Mouse (Mus musculus) limb, embryonic 12.5 days (tissue): Measurements from ENCODE around the gene Cstb. TPM values are rescaled to one million over a fixed set of nuclear protein-coding genes. Genes with fewer than 3 reads are reported as not detected.
"Not testable (repeated sequence)": the region's sequence is repeated elsewhere in the genome, so short reads cannot be mapped to it uniquely, and the experiment has no call there.

Source experiments
- ATAC-seq: fragments of 200-750 bp; cut with Nextera tagmentation; 2 replicates; pipeline ENCODE4 v1.8.0; 2017; ENCODE audit warnings: low read depth, moderate TSS enrichment; ENCODE audit not compliant: insufficient number of reproducible peaks, insufficient read depth, low FRiP score, low TSS enrichment
- H3K27ac ChIP-seq: fragments of 300-500 bp; sonication (generic); 2 replicates; pipeline ENCODE4 v1.5.1; 2016; ENCODE audit warnings: mild to moderate bottlenecking, moderate library complexity
- H3K27me3 ChIP-seq: fragments of 300-500 bp; sonication (generic); 2 replicates; pipeline ENCODE4 v1.6.1; 2016; ENCODE audit warnings: mild to moderate bottlenecking, moderate library complexity
- H3K36me3 ChIP-seq: fragments of 300-500 bp; sonication (generic); 2 replicates; pipeline ENCODE4 v1.6.1; 2016; ENCODE audit warnings: mild to moderate bottlenecking, moderate library complexity
- H3K4me1 ChIP-seq: fragments of 300-500 bp; sonication (generic); replicated peaks from 2 replicates; pipeline ENCODE4 v1.6.1; 2016
- H3K4me2 ChIP-seq: fragments of 300-500 bp; sonication (generic); 2 replicates; pipeline ENCODE4 v1.6.1; 2016; ENCODE audit warnings: mild to moderate bottlenecking, moderate library complexity
- H3K4me3 ChIP-seq: fragments of 300-500 bp; sonication (generic); replicated peaks from 2 replicates; pipeline ENCODE4 v1.5.1; 2016; ENCODE audit warnings: mild to moderate bottlenecking
- H3K9ac ChIP-seq: fragments of 300-500 bp; sonication (generic); replicated peaks from 2 replicates; pipeline ENCODE4 v1.6.1; 2016; ENCODE audit warnings: mild to moderate bottlenecking, moderate library complexity
- H3K9me3 ChIP-seq: fragments of 300-500 bp; sonication (generic); 2 replicates; pipeline ENCODE4 v1.6.1; 2016; ENCODE audit warnings: mild to moderate bottlenecking, moderate library complexity
- WGBS: fragments of 180-500 bp; shearing (Covaris S2); methylation state at CpG from one replicate; pipeline ENCODE4 v1.1.7; 2016; 5-methylcytosine and 5-hydroxymethylcytosine counted together
- polyA plus RNA-seq: library from polyadenylated mRNA; unstranded; fragments of >200 nt; fragmentation: Nextera tagmentation; extraction: Ambion mirVana; gene quantifications from 2 replicates; pipeline ENCODE4 v1.2.1, GENCODE M21; 2016

Gene Cstb
- polyA plus RNA-seq, 1 experiment from 2014 or later, result 204 TPM

DNA sequence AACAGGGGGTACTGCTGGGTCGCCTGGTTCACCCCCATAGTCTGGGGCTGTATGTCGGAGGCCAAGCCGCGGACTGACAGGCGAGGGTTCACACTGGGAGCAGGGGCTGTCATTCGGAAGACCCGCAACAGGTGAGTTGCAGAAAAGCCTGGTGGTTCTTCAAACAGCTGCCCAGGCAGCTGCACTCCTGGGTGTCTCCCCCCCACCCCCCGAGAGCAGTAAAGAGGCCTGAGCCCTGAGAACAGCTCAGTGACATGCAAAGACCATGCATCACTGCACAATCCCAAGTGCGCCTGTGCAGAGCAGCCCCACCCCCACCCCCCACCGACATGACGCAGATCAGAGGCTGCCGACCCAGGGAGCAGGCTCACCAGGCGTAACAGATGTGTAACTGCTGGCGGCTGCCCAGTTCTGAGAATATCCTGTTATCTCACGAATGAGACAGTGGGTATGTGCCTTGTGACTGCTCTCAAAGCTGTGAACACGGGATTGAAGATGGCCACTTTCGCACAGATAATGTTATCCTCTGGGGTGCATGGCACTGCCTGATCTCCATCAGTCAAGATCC is 26.3 kb upstream of the Cstb start:
- H3K9me3 ChIP-seq, result no peaks in the 10 kb centered on the region
- no peak overlapping the region for H3K27ac ChIP-seq
- no peaks in the 10 kb centered on the region for H3K27me3 ChIP-seq
- H3K4me2 ChIP-seq, result no peak overlapping the region
- H3K36me3 ChIP-seq, result peaks cover 58% of the 10 kb centered on the region
- H3K4me1 ChIP-seq, result peaks cover 11% of the 10 kb centered on the region
- 52% methylated on average over 17 of the region's 17 CpGs for WGBS
- no peak overlapping the region; the same call in 1 of the 2 replicates for H3K9ac ChIP-seq
- 0 out of 2 replicates have a peak, but pooled peaks have one; percentile 40 for ATAC-seq
- H3K4me3 ChIP-seq, result no peak overlapping the region

DNA sequence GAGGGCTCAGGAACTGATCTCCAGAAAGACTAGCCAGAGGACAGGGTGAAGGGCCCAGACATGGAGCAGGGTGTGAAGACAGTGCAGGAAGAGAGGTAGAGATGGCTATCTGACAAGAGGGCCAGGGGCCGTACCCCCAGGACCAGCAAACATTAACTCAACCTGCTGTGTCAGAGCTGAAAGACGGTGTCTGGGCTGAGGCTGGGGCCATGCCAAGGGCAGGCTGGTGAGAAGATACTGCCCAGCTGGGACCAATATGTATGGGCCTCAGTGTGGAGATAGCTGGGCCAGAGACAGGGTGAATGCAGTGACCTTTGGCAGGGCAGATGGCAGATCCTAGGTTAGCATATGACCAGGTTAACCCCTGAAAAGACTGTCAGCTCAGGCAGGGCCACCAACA is 24.3 kb upstream of the Cstb start:
- WGBS, result 92% methylated on average over 2 of the region's 2 CpGs
- no peak overlapping the region for H3K4me3 ChIP-seq

DNA sequence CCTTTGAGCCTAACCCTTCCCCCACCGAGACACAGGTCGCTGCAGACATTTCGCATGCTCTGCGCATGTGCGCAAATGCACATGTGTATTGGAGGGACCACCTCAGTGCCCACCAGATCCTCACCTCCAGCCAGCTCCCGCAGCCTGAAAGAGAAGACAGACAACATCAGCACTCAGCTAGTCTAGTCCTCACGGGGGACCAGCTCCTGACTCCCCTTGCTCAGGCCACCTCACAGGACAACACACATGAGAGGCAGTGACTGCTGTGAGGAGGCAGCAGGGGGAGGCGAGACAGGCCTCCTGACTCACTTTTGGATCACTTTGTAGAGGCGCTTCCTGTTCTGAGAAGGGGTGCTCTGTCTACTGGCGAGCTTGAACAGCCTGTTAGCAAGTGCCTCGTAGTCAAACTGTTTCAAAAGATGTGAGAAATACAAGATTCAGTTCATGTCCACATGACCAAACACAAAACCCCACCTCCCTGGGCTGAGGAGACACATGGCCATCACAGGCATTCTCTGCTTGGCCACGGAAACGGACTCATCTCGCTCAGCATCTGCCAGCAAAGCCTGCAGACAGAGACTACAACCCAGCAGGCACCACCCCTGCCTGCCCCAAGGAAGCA is 23.1 kb upstream of the Cstb start:
- H3K4me2 ChIP-seq, result no peak overlapping the region
- no peak for ATAC-seq
- no peak overlapping the region for H3K27ac ChIP-seq
- H3K9me3 ChIP-seq, result no peaks in the 10 kb centered on the region
- H3K9ac ChIP-seq, result no peak overlapping the region
- H3K4me1 ChIP-seq, result peaks cover 4% of the 10 kb centered on the region; the same call in 1 of the 2 replicates
- peaks cover 89% of the 10 kb centered on the region for H3K36me3 ChIP-seq
- H3K4me3 ChIP-seq, result no peak overlapping the region
- no peaks in the 10 kb centered on the region for H3K27me3 ChIP-seq
- 91% methylated on average over 14 of the region's 14 CpGs for WGBS

More for the DNA sequence above, 24.3 kb upstream of the Cstb start:
- H3K9me3 ChIP-seq, result no peaks in the 10 kb centered on the region
- H3K27me3 ChIP-seq, result no peaks in the 10 kb centered on the region
- no peak for ATAC-seq
- no peak overlapping the region for H3K9ac ChIP-seq
- peaks cover 76% of the 10 kb centered on the region for H3K36me3 ChIP-seq
- H3K4me1 ChIP-seq, result peaks cover 4% of the 10 kb centered on the region; the same call in 1 of the 2 replicates
- H3K4me2 ChIP-seq, result no peak overlapping the region
- no peak overlapping the region for H3K27ac ChIP-seq

DNA sequence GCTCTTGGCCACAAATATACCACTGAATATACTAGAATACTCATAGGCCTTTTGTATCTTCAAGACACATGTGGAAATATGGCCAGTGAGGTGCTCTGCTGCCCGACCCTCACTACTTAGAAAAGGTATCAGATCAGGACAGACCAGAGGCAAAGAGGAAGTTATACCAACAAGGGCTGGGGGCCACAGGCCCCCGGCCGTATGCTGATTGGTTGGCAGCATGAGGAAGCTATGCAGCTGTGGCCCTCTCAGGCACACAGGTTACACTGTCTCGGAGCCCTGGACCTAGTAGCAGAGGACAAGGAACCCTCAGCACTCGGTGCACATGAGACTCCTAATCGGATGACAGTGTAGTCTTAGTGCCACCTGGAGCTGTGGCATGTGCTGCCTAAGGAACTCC is 19.3 kb upstream of the Cstb start:
- H3K9me3 ChIP-seq, result no peaks in the 10 kb centered on the region
- peaks cover 98% of the 10 kb centered on the region for H3K36me3 ChIP-seq
- H3K9ac ChIP-seq, result no peak overlapping the region
- no peak overlapping the region for H3K4me3 ChIP-seq
- ATAC-seq, result no peak
- 86% methylated on average over 6 of the region's 6 CpGs for WGBS
- H3K27ac ChIP-seq, result no peak overlapping the region
- no peak overlapping the region for H3K4me2 ChIP-seq
- H3K27me3 ChIP-seq, result no peaks in the 10 kb centered on the region
- H3K4me1 ChIP-seq, result peaks cover under 1% of the 10 kb centered on the region; the same call in 1 of the 2 replicates

DNA sequence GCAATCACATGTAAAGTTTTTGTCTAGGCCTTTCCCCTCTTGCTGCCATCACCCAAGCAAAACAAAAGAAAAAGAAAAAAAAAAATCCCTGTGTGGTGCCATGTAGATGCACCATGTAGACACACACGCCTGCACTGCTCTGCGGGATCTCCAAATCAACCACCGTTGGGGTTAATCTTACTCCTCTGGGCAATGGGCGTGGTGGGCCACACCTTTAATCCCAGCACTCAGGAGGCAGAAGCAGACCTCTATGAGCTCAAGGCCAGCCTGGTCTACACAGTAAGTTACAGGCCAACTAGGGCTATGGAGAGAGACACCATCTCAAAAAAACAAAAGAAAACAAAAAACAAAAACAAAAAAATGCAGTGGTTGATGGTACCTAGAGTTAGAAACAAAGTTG is 18.3 kb upstream of the Cstb start:
- H3K36me3 ChIP-seq, result peaks cover 88% of the 10 kb centered on the region
- no peak overlapping the region for H3K4me2 ChIP-seq
- no peak overlapping the region for H3K9ac ChIP-seq
- no peaks in the 10 kb centered on the region for H3K27me3 ChIP-seq
- WGBS, result 91% methylated on average over 4 of the region's 4 CpGs
- H3K27ac ChIP-seq, result no peak overlapping the region
- peaks cover 10% of the 10 kb centered on the region for H3K4me1 ChIP-seq
- no peaks in the 10 kb centered on the region for H3K9me3 ChIP-seq
- ATAC-seq, result no peak
- H3K4me3 ChIP-seq, result no peak overlapping the region

DNA sequence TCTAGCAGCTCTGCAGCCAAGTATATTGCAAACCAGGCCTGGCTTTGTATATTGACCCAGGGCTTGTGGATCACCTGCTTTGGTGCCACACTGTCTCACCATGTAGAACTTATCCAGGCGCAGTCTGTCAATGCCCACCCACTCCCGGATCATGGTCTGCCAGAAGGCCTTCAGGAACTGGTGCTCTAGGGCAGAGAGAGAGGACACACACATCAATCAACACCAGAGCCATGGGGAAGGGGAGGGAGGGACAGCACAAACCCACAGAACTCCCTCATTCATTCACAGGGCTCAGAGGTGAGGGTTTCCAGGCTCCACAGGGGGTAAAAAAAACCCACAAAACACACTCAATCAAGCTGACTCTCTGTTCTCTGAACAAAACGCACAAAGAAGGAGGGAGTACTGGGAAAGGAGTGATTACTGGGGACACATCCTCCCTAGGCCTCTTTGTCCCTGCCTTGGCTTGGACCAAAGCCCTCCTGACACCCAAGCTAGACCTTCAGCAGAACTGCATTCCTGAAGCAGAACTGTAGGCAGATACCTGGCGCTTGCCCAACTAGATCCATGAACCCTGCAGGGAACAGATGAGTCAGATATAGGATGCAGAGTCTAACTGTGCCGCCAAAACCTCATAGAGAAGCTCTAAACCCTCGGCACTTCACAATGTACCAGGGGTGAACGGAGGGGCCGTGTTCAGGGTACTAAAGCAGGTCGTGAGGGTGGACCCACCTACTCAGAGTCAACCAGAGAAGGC is 16.3 kb upstream of the Cstb start:
- 86% methylated on average over 9 of the region's 9 CpGs for WGBS
- peaks cover 68% of the 10 kb centered on the region for H3K36me3 ChIP-seq
- ATAC-seq, result no peak

DNA sequence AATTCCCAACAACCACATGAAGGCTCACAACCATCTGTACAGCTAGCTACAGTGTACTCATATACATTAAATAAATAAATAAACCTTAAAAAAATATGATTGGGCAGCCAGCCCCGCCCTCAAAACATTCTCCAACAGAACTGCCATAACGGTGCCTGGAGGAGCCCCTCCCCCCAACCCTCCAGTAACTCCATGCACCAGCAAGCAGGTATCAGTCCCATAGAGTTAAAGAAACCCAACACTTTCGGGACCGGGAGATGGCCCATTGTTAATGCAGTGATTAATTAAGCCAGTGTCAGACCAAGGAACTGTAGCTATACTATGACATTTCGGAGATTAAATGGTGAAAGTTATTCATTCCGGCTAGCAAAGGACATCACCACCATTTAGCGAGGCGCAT is 13.6 kb upstream of the Cstb start:
- Histone ChIP-seq H3K4me2 (peak overlapping the region; percentile 69), H3K9me3 (no peaks in the 10 kb centered on the region), H3K4me1 (peaks cover 11% of the 10 kb centered on the region), H3K9ac (peak overlapping the region; percentile 84), H3K27ac (0 out of 2 replicates have a peak overlapping the region, but pooled peaks have one; percentile 85), H3K27me3 (no peaks in the 10 kb centered on the region), H3K36me3 (peaks cover 43% of the 10 kb centered on the region), H3K4me3 (peak overlapping the region; percentile 92)
- ATAC-seq, result no peak
- WGBS, result 17% methylated on average over 8 of the region's 8 CpGs

More for the DNA sequence above, 16.3 kb upstream of the Cstb start:
- H3K27me3 ChIP-seq, result no peaks in the 10 kb centered on the region
- no peak overlapping the region for H3K4me3 ChIP-seq
- no peaks in the 10 kb centered on the region for H3K9me3 ChIP-seq
- no peak overlapping the region for H3K27ac ChIP-seq
- no peak overlapping the region for H3K9ac ChIP-seq
- H3K4me2 ChIP-seq, result no peak overlapping the region
- H3K4me1 ChIP-seq, result peaks cover 11% of the 10 kb centered on the region

DNA sequence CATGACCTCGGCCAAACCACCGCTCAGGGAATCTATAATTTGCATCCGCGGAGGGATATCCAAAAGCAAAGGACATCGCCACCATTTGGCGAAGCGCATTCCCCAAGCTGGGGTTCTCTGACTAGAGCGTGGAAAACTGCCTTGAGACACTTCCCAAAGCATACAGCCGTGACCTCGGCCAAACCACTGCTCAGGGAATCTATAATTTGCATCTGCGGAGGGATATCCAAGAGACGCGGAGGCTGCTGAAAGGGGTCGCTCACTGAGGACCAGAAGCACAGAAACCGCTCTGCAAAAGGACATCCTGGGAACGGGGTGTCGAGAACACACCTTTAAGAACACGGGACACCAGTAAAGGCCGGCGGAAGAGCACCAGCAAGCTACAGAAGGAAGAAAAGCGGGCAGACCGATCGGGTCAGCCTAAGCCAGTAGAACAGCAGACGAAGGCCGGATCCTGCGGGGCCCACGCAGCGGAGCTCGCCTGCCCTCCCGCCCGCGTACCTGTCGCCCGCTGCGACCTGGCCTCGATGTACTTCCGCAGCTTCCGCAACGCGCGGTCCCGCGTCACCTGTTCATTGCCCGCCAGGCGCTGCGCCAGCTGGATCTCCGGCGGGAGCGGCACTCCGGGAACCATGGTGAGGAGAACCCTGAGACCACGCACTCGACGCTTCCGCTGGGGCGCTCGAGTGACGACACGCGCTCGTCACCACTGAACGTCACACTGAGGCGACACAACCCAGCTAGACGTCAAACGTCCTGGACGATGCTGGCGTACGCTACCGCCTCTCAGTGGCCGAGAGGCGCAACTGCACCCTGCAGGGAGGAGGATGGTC is 12.9 kb upstream of the Cstb start, which contains the start of gene Rrp1:
TSS of gene Rrp1 (minus strand) at position 725 of the 833 bp plus-strand sequence.
- ATAC-seq, result peak; percentile 87
- H3K4me1 ChIP-seq, result peaks cover 11% of the 10 kb centered on the region
- H3K9me3 ChIP-seq, result no peaks in the 10 kb centered on the region
- under 1% methylated on average over 70 of the region's 70 CpGs for WGBS
- H3K27ac ChIP-seq, result peak within 1 kb of the TSS; percentile 85
- H3K36me3 ChIP-seq, result peaks cover 36% of the 10 kb centered on the region
- H3K9ac ChIP-seq, result peak within 1 kb of the TSS; percentile 84
- peak within 1 kb of the TSS; percentile 92 for H3K4me3 ChIP-seq
- H3K27me3 ChIP-seq, result no peaks in the 10 kb centered on the region
- peak within 1 kb of the TSS; percentile 69 for H3K4me2 ChIP-seq

DNA sequence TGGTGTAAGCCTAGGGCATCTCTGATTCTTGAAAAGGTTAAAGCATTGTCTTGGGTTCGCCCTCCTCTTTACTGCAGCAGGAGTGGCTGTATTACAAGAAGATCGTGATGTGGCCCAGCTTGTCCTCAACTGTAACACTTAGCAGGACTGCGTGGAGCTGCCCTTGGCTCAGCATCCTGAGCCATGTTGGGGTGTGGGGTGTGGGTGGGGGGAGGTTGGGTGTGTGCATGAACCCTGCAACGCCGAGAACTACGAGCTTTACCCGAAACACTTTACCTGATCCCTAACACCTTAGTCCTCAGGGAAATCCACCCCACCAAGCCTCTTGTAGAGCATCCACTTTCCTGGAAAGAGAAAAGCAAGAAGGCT is 12.3 kb upstream of the Cstb start:
- Histone ChIP-seq H3K4me2 (peak overlapping the region; percentile 69), H3K27ac (no peak overlapping the region), H3K4me1 (peaks cover 11% of the 10 kb centered on the region), H3K36me3 (peaks cover 30% of the 10 kb centered on the region), H3K27me3 (no peaks in the 10 kb centered on the region), H3K9ac (peak overlapping the region; percentile 38; the same call in 1 of the 2 replicates), H3K9me3 (no peaks in the 10 kb centered on the region), H3K4me3 (peak overlapping the region; percentile 92)
- peak; percentile 76 for ATAC-seq
- WGBS, result 44% methylated on average over 7 of the region's 7 CpGs

DNA sequence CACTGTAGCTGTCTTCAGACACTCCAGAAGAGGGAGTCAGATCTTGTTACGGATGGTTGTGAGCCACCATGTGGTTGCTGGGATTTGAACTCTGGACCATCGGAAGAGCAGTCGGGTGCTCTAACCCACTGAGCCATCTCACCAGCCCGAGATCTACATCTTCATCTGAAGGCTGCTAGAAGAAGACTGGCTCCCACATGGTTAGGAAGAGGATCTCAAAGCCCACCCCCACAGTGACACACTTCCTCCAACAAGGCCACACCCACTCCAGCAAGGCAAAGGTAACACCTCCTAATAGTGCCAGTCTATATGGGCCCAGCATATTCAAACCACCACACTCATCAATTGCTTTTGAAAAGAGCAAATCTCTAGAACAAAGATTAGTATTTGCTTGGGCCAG is 10.5 kb upstream of the Cstb start:
- not testable (repeated sequence) for H3K4me2 ChIP-seq, H3K9me3 ChIP-seq, H3K27me3 ChIP-seq, H3K4me3 ChIP-seq, H3K27ac ChIP-seq, H3K9ac ChIP-seq, ATAC-seq
- Histone ChIP-seq H3K4me1 (peaks cover 11% of the 10 kb centered on the region), H3K36me3 (peaks cover 12% of the 10 kb centered on the region)
- 91% methylated on average over 4 of the region's 4 CpGs for WGBS

DNA sequence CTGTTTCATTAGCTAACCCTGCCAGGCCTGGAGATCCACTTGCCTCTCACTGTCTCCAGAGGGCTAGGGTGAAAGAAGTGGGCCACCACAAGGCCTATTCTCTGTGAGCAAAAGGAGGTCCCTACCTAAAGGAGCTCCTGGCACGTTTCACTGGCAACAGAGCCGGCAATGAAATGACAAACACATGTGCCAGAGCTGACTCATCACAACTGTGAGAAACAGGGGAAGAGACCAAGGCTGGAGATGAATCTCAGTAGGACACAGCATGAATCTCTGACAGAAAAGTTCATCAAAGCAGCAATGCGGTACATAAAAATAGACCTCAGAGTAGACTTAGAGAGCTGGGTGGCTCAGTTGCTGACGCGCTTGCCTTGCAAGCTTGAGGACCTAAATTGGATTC is 7.6 kb upstream of the Cstb start:
- ATAC-seq, result no peak
- Histone ChIP-seq H3K9ac (no peak overlapping the region), H3K4me1 (no peaks in the 10 kb centered on the region), H3K4me2 (no peak overlapping the region), H3K36me3 (no peaks in the 10 kb centered on the region), H3K27me3 (no peaks in the 10 kb centered on the region), H3K4me3 (no peak overlapping the region), H3K27ac (no peak overlapping the region), H3K9me3 (no peaks in the 10 kb centered on the region)
- WGBS, result 56% methylated on average over 5 of the region's 5 CpGs
